Mouse (Mus musculus) CH12F3 (cell line): Measurements from ENCODE around the gene Hist2h3c2.
"Not testable (repeated sequence)": the region's sequence is repeated elsewhere in the genome, so short reads cannot be mapped to it uniquely, and the experiment has no call there.

Experiments used
- in situ Hi-C: fragments of 300-500 bp; cut with MboI; formaldehyde crosslinking; loops from 2 replicates; pipeline ENCODE4 v1.14.3; 2020; ENCODE audit warnings: low sequenced_read_pairs

The Hist2h3c2 gene

DNA sequence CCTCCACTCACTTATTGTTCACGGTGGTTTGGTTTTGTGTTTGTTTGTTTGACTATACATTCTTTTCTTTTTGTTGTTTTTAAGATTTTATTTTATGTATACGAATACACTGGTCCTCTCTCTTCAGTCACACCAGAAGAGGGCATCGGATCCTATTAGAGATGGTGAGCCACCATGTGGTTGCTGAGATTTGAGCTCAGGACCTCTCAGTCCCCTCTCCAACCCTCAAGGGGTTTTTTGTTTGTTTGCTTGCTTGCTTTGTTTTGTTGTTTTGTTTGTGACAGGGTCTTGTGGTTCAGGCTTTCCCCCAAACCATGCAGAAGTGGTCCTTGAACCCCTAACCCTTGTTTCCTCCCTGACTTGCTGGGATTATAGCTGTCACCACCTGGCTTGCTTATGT, 22.7 kb upstream of the Hist2h3c2 start:
- in situ Hi-C loops, result no loop called here

DNA sequence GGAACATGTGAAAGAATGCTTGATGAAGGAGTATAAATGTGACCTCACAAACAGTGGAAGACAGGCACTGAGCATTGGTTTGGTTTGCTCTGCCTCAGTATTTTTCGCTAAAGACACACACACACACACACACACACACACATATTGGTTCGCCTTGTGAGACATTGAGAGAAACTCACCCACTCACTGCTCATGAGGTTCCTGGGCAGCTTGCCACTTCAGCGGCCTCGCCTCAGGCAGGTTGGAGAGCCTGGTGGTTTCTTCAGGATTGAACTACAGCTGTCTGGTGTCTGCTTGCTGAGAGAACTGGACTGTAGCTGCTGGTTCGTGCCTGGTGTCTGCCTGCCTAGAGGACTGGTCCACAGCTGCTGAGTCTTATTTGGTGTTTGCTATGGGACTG, 21.3 kb upstream of the Hist2h3c2 start:
- in situ Hi-C loops, result no loop called here

DNA sequence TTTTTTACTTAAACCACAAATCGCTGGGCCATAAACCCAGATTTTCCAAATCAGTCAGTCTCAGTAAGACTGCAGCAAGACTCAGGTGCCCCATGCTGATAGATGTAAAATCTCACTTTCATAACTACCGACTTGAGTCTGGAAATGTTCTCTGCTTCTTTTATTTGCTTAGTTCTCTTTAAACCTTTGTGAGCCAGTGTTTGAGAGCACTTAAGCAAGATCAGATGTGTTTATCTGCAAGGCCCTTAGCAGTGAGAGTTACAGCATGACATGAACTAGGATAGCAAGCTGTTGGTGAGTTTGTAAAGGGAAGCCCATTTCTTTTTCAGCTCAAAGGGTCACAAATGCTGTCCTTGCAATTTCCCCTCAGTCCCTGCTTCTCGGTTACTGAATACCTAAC, 18.3 kb upstream of the Hist2h3c2 start:
- in situ Hi-C loops, result no loop called here

DNA sequence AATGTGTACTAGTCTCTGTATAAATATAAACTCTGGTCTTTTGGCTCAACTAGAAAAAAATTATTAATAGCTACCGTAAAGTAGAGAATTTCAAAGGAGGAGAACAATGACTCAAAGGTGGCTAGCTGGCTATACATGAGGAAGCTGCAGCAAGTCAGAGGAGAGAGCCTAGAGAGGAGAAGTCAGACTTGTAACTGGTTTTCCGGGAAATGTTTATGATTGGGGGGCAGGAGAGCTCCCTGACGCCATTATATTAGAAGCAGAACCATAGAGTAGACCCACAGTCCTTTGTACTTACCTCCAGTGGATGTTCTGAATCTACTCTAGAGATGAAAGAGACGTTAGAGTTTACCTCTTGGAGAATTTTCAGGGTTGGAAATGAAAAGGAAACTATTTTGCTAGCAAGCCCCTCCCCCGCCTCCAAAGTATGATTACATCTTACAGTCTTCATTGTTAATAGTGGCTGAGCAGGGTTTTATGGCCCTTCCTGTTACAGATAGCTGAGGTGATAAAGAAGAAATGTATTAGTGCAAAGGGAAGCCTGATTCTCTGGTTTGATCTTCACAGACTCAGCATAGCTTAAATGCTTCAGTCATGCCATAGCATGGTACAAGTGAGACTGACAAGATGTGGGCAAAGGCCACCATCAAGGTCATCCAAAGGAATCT, 17.1 kb upstream of the Hist2h3c2 start:
- in situ Hi-C loops, result no loop called here

DNA sequence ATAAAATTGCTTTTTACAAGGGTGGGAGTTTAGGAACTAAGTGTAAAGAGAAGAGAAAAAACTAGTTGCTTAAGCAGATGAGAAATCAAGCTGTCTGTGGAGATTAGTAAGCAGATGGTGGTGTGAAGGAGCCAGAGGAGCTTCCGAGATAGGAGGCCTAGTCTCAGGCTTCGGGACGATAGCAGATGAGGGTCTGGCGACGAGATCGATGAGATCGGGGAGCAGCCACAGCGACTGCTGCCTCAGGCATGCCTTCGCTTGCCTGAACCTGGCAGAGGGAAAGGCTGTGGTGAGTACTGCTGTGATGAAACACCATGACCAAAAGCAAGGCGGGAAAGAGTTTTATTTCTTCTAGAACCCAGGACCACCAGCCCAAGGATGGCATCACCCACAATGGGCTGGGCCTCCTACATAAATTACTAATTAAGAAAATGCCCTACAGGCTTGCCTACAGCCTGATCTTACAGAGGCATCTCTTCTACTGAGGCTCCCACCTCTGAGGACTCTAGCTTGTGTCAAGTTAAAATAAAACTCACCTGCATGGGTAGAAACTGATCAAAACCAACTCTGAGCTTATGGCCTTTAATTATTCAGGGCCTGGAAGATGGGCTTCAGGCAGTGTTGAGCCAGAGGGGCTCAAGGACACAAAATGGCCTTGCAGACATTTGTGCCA, 15.9 kb upstream of the Hist2h3c2 start:
- in situ Hi-C loops, result no loop called here

DNA sequence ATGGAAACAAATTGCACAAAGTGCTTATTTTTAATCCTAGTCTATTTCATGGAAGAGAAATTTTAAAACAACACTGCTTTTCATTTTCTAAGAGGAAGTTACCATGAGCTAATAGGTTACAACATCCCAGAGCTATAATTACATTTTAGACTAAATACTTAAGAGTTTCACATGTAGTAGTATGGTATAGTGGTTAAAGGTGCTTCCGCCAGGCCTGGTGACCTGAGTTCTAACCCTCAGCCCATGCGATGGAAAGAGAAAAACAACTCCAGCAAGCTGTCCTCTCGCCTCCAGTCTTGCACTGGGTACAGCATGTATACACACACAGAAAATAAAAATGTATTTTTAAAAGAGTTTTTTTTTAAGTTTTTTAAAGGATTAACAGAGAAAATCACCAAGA, 12.9 kb upstream of the Hist2h3c2 start:
- in situ Hi-C loops, result no loop called here

DNA sequence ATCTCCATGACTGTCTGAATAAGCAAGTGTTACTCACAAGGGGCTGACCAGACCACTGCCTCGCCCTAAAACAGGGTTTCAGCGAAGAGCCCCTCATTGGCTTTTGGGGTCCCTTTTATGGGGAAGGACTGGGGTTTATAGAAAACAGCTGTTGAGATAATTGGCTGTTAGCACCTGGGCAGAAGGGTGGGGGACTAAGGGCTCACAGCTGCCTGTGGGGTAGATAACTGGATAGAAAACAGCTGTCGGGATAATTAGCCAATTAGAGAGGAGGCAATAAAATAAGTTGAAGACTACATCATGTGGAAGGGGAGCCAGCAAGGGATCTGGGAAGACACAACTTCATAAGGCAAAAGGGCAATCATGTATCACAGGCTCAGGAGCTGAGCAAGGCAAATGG, 12.0 kb upstream of the Hist2h3c2 start:
- in situ Hi-C loops, result no loop called here

DNA sequence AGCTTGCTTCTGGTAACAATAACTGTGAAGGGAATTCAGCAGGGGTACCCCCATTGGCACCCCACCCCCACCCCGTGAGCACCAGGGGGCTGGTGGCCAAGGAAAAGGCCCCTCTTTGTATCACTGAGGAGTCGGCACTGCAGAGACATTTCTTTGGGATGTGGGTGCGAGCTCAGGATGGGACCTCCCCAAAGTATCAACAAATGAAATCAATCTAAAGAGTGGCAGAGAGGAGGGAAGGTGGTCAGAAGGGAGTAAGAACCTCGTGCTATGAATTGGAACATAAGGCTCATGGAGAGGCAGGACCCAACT, 10.1 kb upstream of the Hist2h3c2 start:
- in situ Hi-C loops, result no loop called here

DNA sequence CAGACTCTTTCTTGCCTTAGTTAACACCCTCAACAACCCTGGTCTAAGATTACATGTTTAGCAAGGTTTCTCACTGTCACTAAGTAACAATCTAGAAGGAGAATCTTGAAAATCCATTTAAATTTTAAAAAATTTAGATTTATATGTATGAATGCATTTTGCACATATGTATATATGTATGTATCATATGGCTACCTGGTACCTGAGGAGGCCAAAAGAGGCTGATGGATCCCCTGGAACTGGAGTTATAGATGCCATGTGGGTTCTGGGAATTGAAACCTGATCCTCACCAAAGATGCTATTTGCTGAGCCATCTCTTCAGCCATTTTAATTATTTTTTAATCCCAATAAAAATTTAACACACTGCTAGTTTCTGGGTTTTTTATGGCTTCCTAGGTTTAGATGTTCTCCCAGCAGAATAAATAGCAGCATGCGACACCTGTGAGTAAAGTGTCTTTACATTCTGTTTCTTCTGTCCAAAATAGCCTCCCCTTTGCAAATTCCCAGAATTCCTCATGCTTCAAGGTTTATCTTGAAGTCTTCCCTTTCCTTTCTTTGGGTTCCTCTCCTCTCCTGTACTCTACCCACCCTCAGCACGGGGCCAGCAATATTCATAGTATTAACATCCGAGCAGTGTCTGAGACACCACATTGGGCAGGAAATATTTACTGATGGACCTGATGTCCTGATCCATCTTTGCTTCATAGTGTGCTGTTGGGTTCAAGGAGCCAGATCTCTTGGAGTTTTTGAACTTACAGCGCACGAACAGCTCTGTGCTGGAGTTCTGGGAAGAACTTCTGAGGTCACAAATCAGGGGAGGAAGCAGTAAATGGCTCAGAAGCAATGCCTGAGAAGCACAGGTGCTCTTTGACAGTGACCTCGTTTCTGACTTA, 9.5 kb upstream of the Hist2h3c2 start:
- in situ Hi-C loops, result no loop called here

DNA sequence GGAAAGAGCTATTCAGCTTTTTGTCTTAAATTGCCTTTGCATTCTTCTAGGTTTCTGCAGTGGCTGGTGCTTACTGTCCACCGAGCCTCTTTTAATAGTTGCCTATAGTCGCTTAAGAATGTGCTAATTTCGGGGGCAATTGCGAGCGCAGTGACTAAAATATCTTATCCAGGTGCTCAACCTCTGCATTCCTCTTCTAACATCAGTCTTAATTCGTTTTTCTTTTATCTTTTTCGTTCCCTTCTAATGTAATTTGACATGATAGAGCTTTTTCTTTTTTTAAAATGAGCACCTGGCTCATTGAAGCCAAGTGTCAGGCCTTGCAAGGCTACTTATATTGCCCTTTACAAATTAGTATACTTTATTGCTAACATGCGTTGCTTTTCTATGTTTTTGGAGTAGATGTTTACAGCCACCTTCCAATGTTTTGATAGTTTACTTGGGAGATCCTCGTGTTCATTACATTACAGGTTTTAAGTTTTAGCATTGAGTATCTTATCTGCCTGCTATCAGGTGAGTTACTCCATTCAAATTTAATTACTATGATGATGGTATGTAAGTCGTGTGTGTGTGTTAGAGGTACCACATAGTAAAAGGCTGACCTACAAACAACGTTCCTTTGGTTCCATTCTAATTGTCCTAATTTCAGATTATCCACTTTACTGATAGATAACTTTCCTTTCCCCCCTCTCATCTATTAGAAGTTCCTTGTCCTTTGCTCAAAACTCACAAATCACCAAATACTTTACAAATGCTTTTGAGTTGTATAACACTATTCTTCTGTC, 8.6 kb upstream of the Hist2h3c2 start:
- in situ Hi-C loops, result no loop called here

DNA sequence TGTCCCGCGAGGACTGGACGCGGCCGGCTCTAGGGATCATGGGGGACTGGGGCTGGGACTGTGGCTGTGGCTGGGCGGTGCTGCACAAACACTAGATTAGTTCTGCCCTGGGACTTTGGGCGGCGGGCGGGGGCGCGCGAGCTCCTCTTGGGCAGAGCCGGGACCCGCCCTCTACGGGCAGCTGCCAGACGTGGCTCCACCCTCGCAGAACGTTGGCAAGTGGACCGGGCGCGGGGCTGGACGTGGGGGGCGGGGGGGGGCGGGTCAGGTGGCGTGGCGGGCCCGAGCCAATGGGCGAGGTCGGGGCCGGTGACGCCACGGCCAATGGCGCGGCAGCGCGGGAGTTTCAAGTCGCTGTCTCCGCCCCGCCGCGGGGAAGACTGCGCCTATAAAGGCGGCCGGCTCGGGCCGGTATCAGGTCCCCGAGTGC, 7.5 kb upstream of the Hist2h3c2 start, which contains the start of gene Hist2h3c1:
TSS of gene Hist2h3c1 (plus strand) at position 259 of the 430 bp plus-strand sequence.
- in situ Hi-C loops, result not testable (repeated sequence)

DNA sequence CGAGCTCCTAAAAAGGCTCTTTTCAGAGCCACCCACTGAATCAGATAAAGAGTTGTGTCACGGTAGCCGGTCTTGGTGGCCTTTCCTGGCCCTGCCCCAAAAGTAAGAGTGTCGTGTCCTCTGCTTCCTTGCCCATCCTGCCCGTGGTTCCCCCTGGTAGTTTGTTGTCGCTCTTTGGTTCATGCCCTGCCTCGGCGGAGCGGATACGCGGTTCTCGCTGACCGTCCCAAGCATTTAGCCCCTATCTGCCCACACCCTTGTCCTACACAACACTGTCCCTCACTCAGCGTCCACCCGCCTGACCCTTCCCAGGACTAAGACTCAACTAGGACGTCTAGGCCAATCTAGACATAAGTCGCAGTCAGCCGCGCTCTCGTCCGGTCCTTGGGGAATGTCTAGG, 7.1 kb upstream of the Hist2h3c2 start:
- in situ Hi-C loops, result not testable (repeated sequence)

DNA sequence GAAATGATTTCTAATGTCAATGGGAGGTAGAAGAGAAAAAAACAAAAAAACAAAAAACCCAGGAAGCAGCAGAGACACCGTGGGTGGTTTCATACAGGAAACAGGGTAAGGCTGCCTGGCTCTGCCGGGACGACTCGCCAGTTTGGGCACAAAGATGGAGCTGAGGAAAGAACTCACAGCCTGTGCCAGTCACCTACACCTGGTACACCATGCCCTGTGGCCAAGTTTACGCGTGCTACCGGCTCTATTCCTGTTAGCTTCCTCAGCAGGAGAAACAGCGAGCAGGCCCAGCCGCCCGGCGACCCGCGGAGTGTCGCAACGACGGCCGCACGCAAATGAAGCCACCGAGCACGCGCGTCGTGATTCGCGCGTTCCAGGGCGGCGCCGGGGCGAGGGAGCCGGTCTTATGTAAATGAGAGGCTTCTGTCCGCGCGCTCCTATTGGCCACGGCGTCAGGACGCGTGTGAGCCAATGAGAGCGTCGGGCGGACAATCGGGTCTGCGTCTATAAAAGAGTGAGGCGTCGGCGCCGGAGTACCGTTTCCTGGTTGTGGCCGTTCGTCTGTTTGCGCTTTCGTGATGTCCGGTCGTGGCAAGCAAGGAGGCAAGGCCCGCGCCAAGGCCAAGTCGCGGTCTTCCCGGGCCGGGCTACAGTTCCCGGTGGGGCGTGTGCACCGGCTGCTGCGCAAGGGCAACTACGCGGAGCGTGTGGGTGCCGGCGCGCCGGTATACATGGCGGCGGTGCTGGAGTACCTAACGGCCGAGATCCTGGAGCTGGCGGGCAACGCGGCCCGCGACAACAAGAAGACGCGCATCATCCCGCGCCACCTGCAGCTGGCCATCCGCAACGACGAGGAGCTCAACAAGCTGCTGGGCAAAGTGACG, 6.3 kb upstream of the Hist2h3c2 start, which contains the start of gene Hist2h2aa1:
TSS of gene Hist2h2aa1 (plus strand) at position 495 of the 884 bp plus-strand sequence.
- in situ Hi-C loops, result not testable (repeated sequence)

DNA sequence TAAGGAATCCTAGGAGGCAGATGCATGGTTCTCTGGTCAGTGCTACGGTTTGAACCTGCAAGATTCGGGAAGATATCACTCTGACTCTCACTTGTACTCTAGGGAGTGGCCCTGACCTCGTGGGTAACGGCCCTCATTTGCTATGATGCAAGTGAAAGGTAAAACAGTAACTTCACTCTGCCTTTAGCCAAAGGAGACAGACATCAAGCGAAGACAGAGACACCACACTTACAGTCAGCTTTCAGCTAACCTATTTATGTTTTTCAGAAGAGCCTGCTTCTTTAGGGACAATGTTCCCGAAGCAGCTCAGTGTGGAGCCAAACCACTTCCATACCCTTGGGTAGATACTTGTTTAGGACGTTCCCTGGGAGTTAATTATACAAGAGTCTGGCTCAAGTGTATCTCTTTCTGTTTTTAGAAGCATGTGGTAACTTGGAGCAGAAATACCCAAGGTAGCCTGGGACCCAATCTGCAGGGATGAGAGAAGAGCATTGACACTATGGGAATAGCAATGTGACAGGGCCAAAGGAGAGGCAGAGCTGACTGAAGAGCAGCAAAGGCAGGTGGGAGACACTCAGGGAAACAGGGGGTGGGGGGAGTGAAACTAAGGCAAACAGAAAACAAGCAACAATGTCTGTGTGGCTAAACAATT, 5.1 kb upstream of the Hist2h3c2 start:
- in situ Hi-C loops, result no loop called here

DNA sequence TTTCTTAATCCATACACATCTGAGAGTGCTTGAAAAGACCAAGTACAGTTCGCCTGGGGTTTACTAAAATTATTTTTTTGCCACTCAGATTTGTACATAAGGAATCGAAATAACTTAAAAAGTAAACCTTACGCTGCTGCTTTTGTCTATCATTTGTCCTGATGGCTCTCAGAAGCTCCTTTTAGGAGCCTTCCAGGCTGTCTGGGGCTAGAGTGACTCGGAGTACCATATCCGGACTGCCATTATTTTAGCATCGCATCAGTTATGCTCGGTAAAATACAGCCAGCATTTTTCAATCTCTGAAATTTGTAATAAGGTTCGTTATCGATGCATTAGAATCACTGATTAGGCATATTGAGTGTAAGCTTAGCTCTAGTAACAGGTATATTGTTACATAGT, 1.9 kb upstream of the Hist2h3c2 start:
- in situ Hi-C loops, result no loop called here

DNA sequence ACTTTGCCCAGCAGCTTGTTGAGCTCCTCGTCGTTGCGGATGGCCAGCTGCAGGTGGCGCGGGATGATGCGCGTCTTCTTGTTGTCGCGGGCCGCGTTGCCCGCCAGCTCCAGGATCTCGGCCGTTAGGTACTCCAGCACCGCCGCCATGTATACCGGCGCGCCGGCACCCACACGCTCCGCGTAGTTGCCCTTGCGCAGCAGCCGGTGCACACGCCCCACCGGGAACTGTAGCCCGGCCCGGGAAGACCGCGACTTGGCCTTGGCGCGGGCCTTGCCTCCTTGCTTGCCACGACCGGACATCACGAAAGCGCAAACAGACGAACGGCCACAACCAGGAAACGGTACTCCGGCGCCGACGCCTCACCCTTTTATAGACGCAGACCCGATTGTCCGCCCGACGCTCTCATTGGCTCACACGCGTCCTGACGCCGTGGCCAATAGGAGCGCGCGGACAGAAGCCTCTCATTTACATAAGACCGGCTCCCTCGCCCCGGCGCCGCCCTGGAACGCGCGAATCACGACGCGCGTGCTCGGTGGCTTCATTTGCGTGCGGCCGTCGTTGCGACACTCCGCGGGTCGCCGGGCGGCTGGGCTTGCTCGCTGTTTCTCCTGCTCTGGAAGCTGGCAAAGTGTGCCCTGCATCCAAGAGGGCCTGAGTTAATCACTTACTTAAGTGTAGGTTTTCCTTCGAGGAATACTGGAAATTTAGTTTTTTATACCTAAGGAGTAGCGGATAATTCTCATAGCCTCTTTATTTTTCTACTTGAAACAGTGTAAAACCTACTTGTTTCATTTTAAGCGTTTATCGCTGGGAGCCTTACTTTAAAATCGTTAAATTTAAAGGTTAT, 1.2 kb upstream of the Hist2h3c2 start, which contains the start of gene Hist2h2aa2:
TSS of gene Hist2h2aa2 (minus strand) at position 328 of the 850 bp plus-strand sequence.
- in situ Hi-C loops, result not testable (repeated sequence)

DNA sequence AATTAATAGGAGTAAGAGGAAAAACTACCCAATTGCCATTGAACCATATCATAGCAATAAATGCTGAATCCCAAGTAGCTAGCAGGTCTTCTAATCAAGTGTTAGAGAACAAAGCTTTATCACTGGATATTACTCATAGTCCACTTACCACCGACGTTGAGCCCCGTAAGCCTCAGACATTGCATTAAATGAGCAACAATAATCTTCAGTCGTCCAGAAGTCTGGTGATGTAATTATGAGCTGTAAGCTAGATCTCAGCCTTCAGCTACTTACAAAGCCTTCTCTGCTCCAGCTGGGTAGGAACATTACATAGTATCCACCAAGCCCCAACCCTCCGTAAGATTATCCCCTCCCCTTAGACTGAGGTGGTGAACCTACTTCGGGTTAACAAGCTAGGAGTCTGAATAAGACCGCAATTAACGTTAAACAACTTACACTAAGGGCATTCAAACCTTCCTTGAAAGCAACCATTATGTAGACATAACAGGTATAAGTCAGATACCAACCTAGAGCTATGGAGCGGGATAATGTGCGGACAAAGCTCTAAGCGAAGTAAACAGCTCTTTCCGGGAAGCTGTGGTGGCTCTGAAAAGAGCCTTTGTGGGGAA, 919 bp downstream of the Hist2h3c2 start:
- in situ Hi-C loops, result no loop called here

DNA sequence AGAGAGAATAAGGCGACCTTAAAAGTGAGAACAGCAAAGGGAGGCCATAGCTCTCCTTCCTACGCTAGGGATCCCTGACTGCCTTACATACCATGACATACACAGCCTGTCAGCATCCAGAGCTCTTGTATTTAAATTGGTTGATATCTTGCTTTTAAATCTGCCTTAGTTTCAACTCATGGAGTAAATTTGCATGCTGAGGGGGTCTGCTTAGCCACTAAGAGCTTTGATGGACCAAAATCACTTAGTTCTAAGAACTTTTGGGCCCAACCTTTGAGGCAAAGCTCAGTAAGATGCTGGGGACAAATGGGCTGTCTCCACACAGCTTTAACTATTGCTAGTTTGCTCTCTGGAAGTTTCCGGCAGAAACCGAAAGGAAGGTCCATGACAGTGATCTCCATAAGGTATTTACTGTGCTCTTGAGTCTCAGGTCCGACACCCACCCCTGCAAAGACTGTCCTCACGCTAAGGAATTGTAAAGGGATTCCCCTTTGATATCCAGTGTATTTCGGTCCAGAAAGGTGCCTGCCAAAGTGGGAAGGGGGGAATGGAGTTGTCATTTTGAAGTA, 1.5 kb downstream of the Hist2h3c2 start:
- in situ Hi-C loops, result no loop called here
